Mouse (Mus musculus) layer of hippocampus, adult 9-10 months (tissue): ENCODE results near the gene Akr1c18.

Source experiments
- DNase-seq: peaks from one replicate; pipeline ENCODE4 v3.0.0; 2022; ENCODE audit warnings: low spot score

Gene Akr1c18

DNA sequence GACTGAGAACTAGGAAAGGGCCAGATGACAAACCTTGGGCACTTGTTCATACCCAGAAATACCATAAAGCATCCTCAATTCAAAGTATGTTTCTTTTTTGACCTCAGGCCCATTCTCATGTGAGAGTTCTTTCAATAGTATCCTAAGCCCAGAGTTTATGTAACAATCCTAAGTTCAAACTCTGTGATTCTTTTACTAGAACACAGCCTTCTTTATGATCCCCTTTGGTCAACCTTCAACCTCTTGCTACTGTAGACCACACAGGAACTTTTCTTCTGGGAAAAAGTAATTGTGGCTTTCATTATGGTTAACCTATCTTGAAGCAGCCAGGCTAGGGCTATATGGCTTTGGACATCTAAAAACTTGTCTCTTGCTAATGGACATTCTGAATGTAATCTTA, 48.8 kb downstream of the Akr1c18 start:
- no peak for DNase-seq
